Mouse (Mus musculus) stomach, embryonic 16.5 days (tissue): ENCODE measurements at regions not wholly inside any gene's neighbourhood (a gene's known extent, or its start where the extent isn't known, plus 50 kb on each side); places are given as distances from the start of the nearest gene placed in this dataset.

Source experiments
- ATAC-seq: fragments of 200-750 bp; cut with Nextera tagmentation; 2 replicates; pipeline ENCODE4 v1.8.0; 2017; ENCODE audit warnings: moderate number of reproducible peaks, moderate TSS enrichment; ENCODE audit not compliant: insufficient read depth, low FRiP score
- H3K27ac ChIP-seq: fragments of 300-500 bp; sonication (generic); 2 replicates; pipeline ENCODE4 v1.5.1; 2014; ENCODE audit warnings: low read length
- H3K27me3 ChIP-seq: fragments of 300-500 bp; sonication (generic); 2 replicates; pipeline ENCODE4 v1.6.1; 2014; ENCODE audit warnings: low read length, control low read depth, mixed read lengths; ENCODE audit not compliant: control insufficient read depth, insufficient read depth
- H3K36me3 ChIP-seq: fragments of 300-500 bp; sonication (generic); 2 replicates; pipeline ENCODE4 v1.6.1; 2014; ENCODE audit warnings: low read length; ENCODE audit not compliant: control insufficient read depth, insufficient read depth
- H3K4me1 ChIP-seq: fragments of 300-500 bp; sonication (generic); 2 replicates; pipeline ENCODE4 v1.6.1; 2014; ENCODE audit warnings: low read length, control low read depth, mixed read lengths; ENCODE audit not compliant: control insufficient read depth, insufficient read depth
- H3K4me2 ChIP-seq: fragments of 300-500 bp; sonication (generic); 2 replicates; pipeline ENCODE4 v1.6.1; 2014; ENCODE audit warnings: low read depth, low read length, mixed read lengths
- H3K4me3 ChIP-seq: fragments of 300-500 bp; sonication (generic); replicated peaks from 2 replicates; pipeline ENCODE4 v1.5.1; 2014; ENCODE audit warnings: mild to moderate bottlenecking, low read length
- H3K9ac ChIP-seq: fragments of 300-500 bp; sonication (generic); 2 replicates; pipeline ENCODE4 v1.6.1; 2014; ENCODE audit warnings: low read length
- H3K9me3 ChIP-seq: fragments of 300-500 bp; sonication (generic); replicated peaks from 2 replicates; pipeline ENCODE4 v1.6.1; 2016; ENCODE audit warnings: low read length, control low read depth; ENCODE audit not compliant: control insufficient read depth
- WGBS: fragments of 180-500 bp; shearing (Covaris S2); extraction: QIAGEN DNeasy Blood & Tissue Kit; methylation state at CpG from one replicate; pipeline ENCODE4 v1.1.7; 2014; 5-methylcytosine and 5-hydroxymethylcytosine counted together

DNA sequence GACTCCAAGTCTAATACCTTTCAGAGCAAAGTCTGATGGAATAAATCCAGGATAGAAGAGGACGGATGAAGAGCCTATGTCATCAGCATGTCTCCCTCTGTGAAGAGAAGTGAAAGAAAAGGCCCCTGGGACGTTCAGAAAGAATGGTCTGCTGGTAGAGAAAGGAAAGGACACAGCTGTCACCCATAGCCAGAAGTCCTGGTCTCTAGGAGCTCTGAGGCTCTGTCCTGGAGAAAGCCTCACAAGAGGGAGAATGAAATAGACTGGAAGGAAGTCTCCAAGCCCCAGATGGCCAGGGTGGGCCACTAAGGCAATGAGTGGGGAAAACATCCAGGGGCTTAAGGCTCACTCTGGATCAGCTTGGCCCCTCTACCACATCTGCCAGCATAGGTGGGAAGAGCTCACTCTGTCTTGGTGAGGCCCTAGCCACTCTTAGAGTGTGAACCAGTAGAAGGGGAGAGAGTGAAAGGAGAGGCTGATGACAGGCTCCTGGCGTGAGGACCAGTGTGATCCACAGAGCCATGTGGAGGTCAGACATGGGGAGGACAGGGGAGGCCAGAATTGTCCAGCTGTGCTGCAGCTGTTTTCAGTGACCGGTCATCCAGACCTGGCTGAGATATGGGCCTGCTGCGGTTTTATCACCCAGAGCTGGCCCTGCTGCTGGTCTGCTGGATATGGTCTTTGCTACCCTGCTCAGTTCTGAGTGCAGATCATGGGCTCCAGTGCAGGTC lies 268.2 kb downstream of the Cyp26b1 start:
- H3K27ac ChIP-seq, result no peak overlapping the region
- no peak overlapping the region for H3K4me3 ChIP-seq
- 0 out of 2 replicates have a peak, but pooled peaks cover 3% of the 10 kb centered on the region for H3K4me1 ChIP-seq
- H3K36me3 ChIP-seq, result no peaks in the 10 kb centered on the region
- no peaks in the 10 kb centered on the region for H3K9me3 ChIP-seq
- H3K27me3 ChIP-seq, result no peaks in the 10 kb centered on the region
- no peak overlapping the region for H3K4me2 ChIP-seq
- ATAC-seq, result peak; percentile 56; the same call in 1 of the 2 replicates
- WGBS, result 60% methylated on average over 5 of the region's 5 CpGs
- H3K9ac ChIP-seq, result no peak overlapping the region

DNA sequence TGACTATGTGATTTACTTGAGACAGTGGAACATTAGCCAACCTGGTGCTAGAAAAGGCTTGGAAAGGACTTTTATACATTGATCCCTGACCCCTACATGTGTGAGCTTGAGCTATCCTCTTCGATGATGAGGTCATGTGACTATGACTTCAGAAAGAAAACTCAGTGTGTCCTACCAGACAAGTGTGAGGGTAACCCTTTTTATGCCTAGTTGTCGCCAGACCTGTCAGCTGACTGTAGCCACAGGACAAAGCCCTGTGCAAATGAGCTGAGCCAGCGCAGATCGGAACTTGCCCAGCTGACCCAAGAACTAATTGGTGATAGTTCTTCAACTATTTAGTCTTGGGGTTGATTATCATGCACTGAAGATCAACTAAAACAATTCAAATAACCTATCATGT lies 269.5 kb downstream of the Cyp26b1 start:
- WGBS, result 92% methylated on average over 4 of the region's 4 CpGs

DNA sequence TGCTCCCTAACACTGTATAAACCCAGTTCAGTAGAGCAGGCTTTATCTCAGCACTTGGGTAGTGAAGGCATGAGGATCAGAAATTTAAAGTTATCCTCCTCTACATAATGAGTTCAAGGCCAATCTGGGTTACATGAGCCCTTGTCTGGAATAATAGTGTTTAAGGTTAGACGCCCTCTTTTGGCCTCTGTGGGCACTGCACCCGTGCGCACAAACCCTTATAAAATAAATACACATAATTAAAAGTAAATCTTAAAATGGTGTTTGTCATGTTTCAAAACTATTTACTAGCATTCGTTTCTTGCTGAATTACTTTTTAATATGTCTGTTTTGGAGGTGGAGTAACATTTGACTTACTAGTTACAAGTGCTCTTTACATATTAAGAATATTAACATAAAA lies 271.2 kb downstream of the Cyp26b1 start:
- Histone ChIP-seq H3K9ac (no peak overlapping the region), H3K4me1 (peaks cover 13% of the 10 kb centered on the region; the same call in 1 of the 2 replicates), H3K36me3 (no peaks in the 10 kb centered on the region), H3K27me3 (no peaks in the 10 kb centered on the region), H3K4me2 (no peak overlapping the region), H3K27ac (no peak overlapping the region), H3K9me3 (no peaks in the 10 kb centered on the region), H3K4me3 (no peak overlapping the region)
- ATAC-seq, result no peak
- WGBS, result 86% methylated on average over 4 of the region's 4 CpGs

More for the DNA sequence above, 269.5 kb downstream of the Cyp26b1 start:
- ATAC-seq, result no peak
- H3K4me2 ChIP-seq, result no peak overlapping the region
- no peaks in the 10 kb centered on the region for H3K27me3 ChIP-seq
- H3K4me3 ChIP-seq, result no peak overlapping the region
- no peak overlapping the region for H3K9ac ChIP-seq
- no peaks in the 10 kb centered on the region for H3K36me3 ChIP-seq
- H3K4me1 ChIP-seq, result 0 out of 2 replicates have a peak, but pooled peaks cover 5% of the 10 kb centered on the region
- no peak overlapping the region for H3K27ac ChIP-seq
- no peaks in the 10 kb centered on the region for H3K9me3 ChIP-seq

DNA sequence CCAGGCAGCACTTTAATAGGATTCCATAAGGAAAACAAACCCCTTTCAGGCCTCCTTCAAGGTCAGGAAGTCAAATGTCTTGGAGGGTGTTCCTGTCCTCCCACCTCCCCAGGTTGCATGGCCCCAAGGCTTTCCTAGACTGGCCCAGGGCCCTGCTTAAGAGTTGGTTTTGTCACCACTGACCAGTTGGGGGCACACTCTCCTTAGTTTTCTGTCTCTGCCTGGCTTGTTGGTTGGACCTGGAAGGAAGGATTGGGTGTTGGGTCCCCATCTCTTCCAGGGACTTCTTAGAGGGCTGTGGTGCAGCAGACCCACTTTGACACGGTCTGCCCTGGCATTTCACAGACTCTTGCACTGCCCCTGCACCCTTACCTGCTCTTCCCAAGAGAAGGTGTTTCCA lies 273.1 kb downstream of the Cyp26b1 start:
- no peak overlapping the region for H3K4me3 ChIP-seq
- H3K27me3 ChIP-seq, result no peaks in the 10 kb centered on the region
- no peaks in the 10 kb centered on the region for H3K9me3 ChIP-seq
- peaks cover 13% of the 10 kb centered on the region; the same call in 1 of the 2 replicates for H3K4me1 ChIP-seq
- ATAC-seq, result no peak
- WGBS, result 56% methylated on average over 1 of the region's 1 CpGs
- H3K4me2 ChIP-seq, result no peak overlapping the region
- no peak overlapping the region for H3K9ac ChIP-seq
- no peaks in the 10 kb centered on the region for H3K36me3 ChIP-seq
- no peak overlapping the region for H3K27ac ChIP-seq

DNA sequence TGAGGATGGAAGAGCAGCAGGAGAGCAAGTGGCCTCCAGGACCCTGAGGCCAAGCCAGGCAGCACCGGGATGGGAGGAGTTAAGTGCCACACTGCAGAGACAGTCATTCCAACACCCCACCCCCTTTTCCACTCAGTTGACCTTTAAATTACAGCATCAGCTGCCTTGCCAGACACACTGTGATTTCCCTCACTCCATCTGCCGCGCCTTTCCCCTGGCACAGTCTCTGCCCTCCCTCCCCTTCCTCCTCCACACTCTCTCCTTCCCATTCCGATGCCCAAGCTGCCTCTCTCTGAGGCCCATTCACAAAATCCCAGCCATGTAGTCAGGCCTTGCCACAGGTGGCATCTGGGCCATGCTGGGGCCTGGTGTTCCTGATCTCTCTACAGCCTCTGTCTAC lies 274.9 kb downstream of the Cyp26b1 start:
- Histone ChIP-seq H3K4me3 (no peak overlapping the region), H3K9me3 (no peaks in the 10 kb centered on the region), H3K27ac (no peak overlapping the region), H3K27me3 (no peaks in the 10 kb centered on the region), H3K9ac (no peak overlapping the region), H3K36me3 (no peaks in the 10 kb centered on the region), H3K4me2 (no peak overlapping the region), H3K4me1 (peaks cover 13% of the 10 kb centered on the region; the same call in 1 of the 2 replicates)
- peak; percentile 29; the same call in 1 of the 2 replicates for ATAC-seq
- 16% methylated on average over 4 of the region's 4 CpGs for WGBS

DNA sequence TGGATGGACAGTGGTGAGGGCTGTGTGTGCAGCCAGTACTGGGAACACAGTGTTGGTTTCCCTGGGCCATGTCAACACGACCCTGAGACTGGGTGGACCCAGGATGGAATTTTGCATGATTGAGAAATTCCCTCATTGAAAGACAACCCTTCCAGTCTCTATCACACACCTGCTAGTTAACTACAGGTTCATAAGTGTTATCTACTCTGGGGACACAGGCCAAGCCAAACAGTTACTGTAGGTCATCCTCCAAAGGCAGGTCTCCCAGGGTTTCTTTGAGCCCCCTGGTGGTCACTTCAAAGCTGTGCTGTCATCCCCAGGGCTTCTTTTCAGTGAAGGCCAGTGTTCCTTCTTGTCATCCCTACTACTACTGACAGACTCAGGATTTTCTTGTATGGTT lies 276.7 kb downstream of the Cyp26b1 start:
- ATAC-seq, result no peak
- Histone ChIP-seq H3K9me3 (no peaks in the 10 kb centered on the region), H3K27me3 (no peaks in the 10 kb centered on the region), H3K4me3 (no peak overlapping the region), H3K9ac (no peak overlapping the region), H3K27ac (no peak overlapping the region), H3K4me2 (no peak overlapping the region), H3K4me1 (peaks cover 13% of the 10 kb centered on the region; the same call in 1 of the 2 replicates), H3K36me3 (no peaks in the 10 kb centered on the region)
- 85% methylated on average over 1 of the region's 1 CpGs for WGBS

DNA sequence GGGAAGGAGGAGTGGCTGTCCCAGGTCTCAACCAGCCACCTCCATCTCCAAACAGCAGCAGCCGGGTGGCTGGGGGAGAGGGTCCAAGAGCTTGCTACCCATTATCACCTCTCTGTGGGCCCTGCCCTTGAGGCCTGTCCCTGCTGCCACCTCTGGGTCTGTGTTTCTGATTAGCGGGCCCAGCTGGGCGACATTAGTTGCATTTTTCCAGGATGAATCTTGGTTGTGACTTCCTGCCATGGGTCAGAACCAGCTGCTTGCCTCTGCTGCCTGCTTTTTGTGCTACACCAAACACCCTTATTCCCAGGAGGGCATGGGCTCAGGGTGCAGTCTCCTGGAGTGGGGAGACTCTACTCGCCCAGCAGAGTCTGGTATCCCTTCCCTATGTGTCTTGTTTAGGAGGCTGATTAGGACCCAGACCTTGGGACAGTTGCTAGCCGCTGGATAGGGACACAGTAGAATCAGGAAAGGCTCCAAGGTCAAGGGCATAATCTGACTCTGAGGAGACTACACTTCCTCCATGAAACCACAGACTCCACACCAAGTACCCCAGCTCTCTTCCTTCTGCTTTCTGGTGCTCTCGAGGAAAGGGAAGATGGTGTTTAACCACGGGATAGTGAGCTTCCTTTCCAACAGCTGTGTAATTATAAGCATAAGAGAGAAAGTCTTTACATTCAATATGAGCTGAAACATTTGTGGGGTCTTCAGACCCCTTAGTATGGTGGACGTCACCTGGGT lies 278.4 kb downstream of the Cyp26b1 start:
- Histone ChIP-seq H3K4me3 (no peak overlapping the region), H3K27ac (no peak overlapping the region), H3K27me3 (no peaks in the 10 kb centered on the region), H3K36me3 (no peaks in the 10 kb centered on the region), H3K9ac (no peak overlapping the region), H3K9me3 (no peaks in the 10 kb centered on the region), H3K4me2 (no peak overlapping the region), H3K4me1 (peaks cover 13% of the 10 kb centered on the region; the same call in 1 of the 2 replicates)
- WGBS, result 68% methylated on average over 8 of the region's 8 CpGs
- no peak for ATAC-seq

DNA sequence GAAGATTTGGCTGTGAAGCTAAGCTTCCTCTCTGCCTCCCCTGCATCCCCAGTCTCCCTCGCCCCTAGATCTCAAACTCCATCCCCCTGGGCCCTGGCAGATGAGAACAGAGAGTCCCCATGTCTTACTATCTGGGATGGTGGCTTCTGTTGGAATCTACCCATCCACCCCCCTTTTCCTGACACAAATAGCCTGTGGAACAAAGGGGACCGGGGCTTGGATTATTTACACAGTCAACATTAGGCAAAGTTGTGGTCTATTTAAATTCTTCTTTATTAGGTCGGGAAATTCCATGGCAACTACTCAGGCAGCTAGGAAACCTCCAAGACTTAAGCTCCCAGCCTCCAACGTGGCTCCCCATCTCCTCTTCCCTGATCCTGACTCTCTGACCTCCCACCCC lies 279.9 kb downstream of the Cyp26b1 start:
- H3K9me3 ChIP-seq, result no peaks in the 10 kb centered on the region
- no peak overlapping the region for H3K27ac ChIP-seq
- H3K36me3 ChIP-seq, result no peaks in the 10 kb centered on the region
- H3K4me1 ChIP-seq, result peaks cover 4% of the 10 kb centered on the region; the same call in 1 of the 2 replicates
- ATAC-seq, result no peak
- no peak overlapping the region for H3K4me2 ChIP-seq
- no peak overlapping the region for H3K4me3 ChIP-seq
- no peaks in the 10 kb centered on the region for H3K27me3 ChIP-seq
- no peak overlapping the region for H3K9ac ChIP-seq
- WGBS, result 45% methylated on average over 4 of the region's 4 CpGs

DNA sequence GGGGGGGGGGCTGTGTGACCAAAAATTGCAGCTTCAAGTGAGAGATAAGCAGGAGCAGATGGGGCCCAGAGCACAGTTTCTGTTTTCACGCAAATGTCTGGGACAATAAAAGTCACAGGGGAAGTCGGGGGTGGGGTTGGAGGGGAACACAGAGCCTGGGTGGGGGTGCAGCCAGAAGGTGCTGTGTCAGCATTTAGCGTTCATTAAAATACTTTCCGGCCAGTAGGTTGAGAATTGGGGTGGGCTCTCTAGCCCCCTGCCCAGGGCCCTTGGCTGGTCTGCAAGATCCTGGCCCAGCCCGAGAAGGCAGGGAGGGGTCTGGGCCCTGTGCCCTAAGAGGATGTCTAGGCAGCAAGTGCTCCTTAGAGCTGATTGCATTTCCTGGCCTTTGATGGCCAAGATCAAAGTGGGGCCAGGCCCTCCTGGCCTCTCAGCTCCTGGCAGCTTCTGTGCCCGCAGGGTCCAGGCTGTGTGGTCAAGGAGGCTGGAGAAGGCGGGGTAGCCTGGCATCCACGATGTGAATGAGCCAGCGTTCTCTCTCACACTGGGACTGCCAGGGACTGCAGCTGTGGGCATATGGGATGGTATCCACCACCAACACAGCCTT lies 283.0 kb downstream of the Cyp26b1 start:
- no peak overlapping the region for H3K4me3 ChIP-seq
- no peaks in the 10 kb centered on the region for H3K4me1 ChIP-seq
- H3K9ac ChIP-seq, result no peak overlapping the region
- no peaks in the 10 kb centered on the region for H3K27me3 ChIP-seq
- no peak overlapping the region for H3K27ac ChIP-seq
- H3K4me2 ChIP-seq, result no peak overlapping the region
- WGBS, result 61% methylated on average over 9 of the region's 9 CpGs
- H3K9me3 ChIP-seq, result no peaks in the 10 kb centered on the region
- 0 out of 2 replicates have a peak, but pooled peaks have one; percentile 15 for ATAC-seq
- no peaks in the 10 kb centered on the region for H3K36me3 ChIP-seq
